Mouse (Mus musculus): ENCODE results near the gene 1600002K03Rik.

- no peak for TF ChIP-seq CTCF (IDR thresholded peaks at IDR 0.05; ENCODE audit: low read depth, low read length)
- no peak for TF ChIP-seq POLR2A (IDR thresholded peaks at IDR 0.05; ENCODE audit: extremely low read depth, insufficient read depth, low read length)
These were observed 9.0 kb upstream of the 1600002K03Rik start for GRCm38 (mm10) chr10:80163721-80164120.

All from liver, adult 2 months (tissue).